Mouse (Mus musculus) hematopoietic stem cell, adult 5-6 weeks (primary cell): ENCODE measurements around the gene Raly. TPM values are rescaled to one million over a fixed set of nuclear protein-coding genes. Genes with fewer than 3 reads are reported as not detected.

Experiments used
- ATAC-seq, 2 experiments: fragments of 125-278 bp in 1 of 2; replicated peaks in 1 of 2; 2 replicates each; pipeline ENCODE4 v1.8.0; 2016 to 2017; ENCODE audit warnings: inconsistent platforms in 2 of 2, mild to moderate bottlenecking in 2 of 2, moderate number of reproducible peaks in 2 of 2, low read depth in 1 of 2, moderate TSS enrichment in 1 of 2; ENCODE audit not compliant: low FRiP score in 2 of 2, poor library complexity in 2 of 2, severe bottlenecking in 2 of 2, insufficient read depth in 1 of 2, low TSS enrichment in 1 of 2
- total RNA-seq: library from RNA; stranded (forward); fragments of 172-1452, 232-1000 nt; gene quantifications from 2 replicates; pipeline ENCODE4 v1.2.3, GENCODE M21; 2017

Raly gene
- total RNA-seq, 1 experiment from 2014 or later, result 180 TPM

- ATAC-seq, result no peak
Measured at GRCm38 (mm10) chr2:154774032-154774431, 16.9 kb upstream of the Raly start.

GRCm38 (mm10) chr2:154776496-154776895 lies 14.4 kb upstream of the Raly start:
- no peak for ATAC-seq

- ATAC-seq, result no peak
Measured at GRCm38 (mm10) chr2:154779648-154780047, 11.2 kb upstream of the Raly start.

- ATAC-seq, result no peak
Measured at GRCm38 (mm10) chr2:154782361-154782760, 8.5 kb upstream of the Raly start.

GRCm38 (mm10) chr2:154782856-154783650 lies 7.8 kb upstream of the Raly start:
- no peak for ATAC-seq

- no peak; a peak in 1 of 4 replicates for ATAC-seq
Measured at GRCm38 (mm10) chr2:154785284-154785683, 5.6 kb upstream of the Raly start.

- no peak for ATAC-seq
Measured at GRCm38 (mm10) chr2:154786187-154786586, 4.7 kb upstream of the Raly start.

GRCm38 (mm10) chr2:154786776-154787175 lies 4.1 kb upstream of the Raly start:
- ATAC-seq, result no peak

- no peak for ATAC-seq
Measured at GRCm38 (mm10) chr2:154789381-154789780, 1.5 kb upstream of the Raly start.

GRCm38 (mm10) chr2:154789977-154790655 lies 780 bp upstream of the Raly start:
- no peak for ATAC-seq

- ATAC-seq, result peak in 1 of 2 experiments; percentile 37; a peak in 1 of 4 replicates
Measured at GRCm38 (mm10) chr2:154791661-154792642, 1.1 kb downstream of the Raly start.

GRCm38 (mm10) chr2:154803372-154803771 lies 12.5 kb downstream of the Raly start:
- ATAC-seq, result no peak

GRCm38 (mm10) chr2:154803845-154804244 lies 12.9 kb downstream of the Raly start:
- no peak for ATAC-seq

- no peak for ATAC-seq
Measured at GRCm38 (mm10) chr2:154807689-154808088, 16.8 kb downstream of the Raly start.

- ATAC-seq, result no peak
Measured at GRCm38 (mm10) chr2:154809107-154809762, 18.3 kb downstream of the Raly start.

- no peak for ATAC-seq
Measured at GRCm38 (mm10) chr2:154810821-154811220, 19.9 kb downstream of the Raly start.

GRCm38 (mm10) chr2:154813426-154813825 lies 22.5 kb downstream of the Raly start:
- ATAC-seq, result no peak
